Mouse (Mus musculus): ENCODE data around the gene Ctbp2. TPM values are rescaled to one million over a fixed set of nuclear protein-coding genes. Genes with fewer than 3 reads are reported as not detected.

Ctbp2 gene
- polyA plus RNA-seq, 1 experiment: 43.2 TPM

- H3K36me3 ChIP-seq (ENCODE audit: control insufficient read depth, insufficient read depth): peaks cover 14% of the 10 kb centered on the region
- no peaks in the 10 kb centered on the region for H3K27me3 ChIP-seq (ENCODE audit: control insufficient read depth, insufficient read depth, insufficient read length)
- peaks cover 44% of the 10 kb centered on the region for H3K79me2 ChIP-seq (ENCODE audit: control insufficient read depth, insufficient read depth)
- no peak overlapping the region for H3K4me3 ChIP-seq (ENCODE audit: insufficient read depth, poor library complexity, severe bottlenecking)
- TF ChIP-seq FOSL1 (IDR thresholded peaks at IDR 0.05; ENCODE audit: insufficient read depth, low read length, poor library complexity, severe bottlenecking) (no peak), USF1 (IDR thresholded peaks at IDR 0.05; ENCODE audit: low read depth) (no peak), MYOD1 (IDR thresholded peaks at IDR 0.05; ENCODE audit: control insufficient read depth, insufficient read length, low read depth) (no peak), CEBPB (IDR thresholded peaks at IDR 0.05; ENCODE audit: low read depth) (no peak), MAX (IDR thresholded peaks at IDR 0.05) (no peak), MYOG (IDR thresholded peaks at IDR 0.05; ENCODE audit: control insufficient read depth, extremely low read depth, insufficient read length) (no peak), CTCF (IDR thresholded peaks at IDR 0.05; ENCODE audit: control insufficient read depth, insufficient read depth, insufficient read length) (no peak)
- peaks cover 5% of the 10 kb centered on the region for H3K79me3 ChIP-seq (ENCODE audit: low read depth)
- no peak overlapping the region for H3ac ChIP-seq (ENCODE audit: control insufficient read depth, insufficient read length, low read depth)
Measured at GRCm38 (mm10) chr7:133002271-133002670, 121.9 kb downstream of the Ctbp2 start.

GRCm38 (mm10) chr7:133001388-133001787, 122.8 kb downstream of the Ctbp2 start:
- TF ChIP-seq CTCF (IDR thresholded peaks at IDR 0.05; ENCODE audit: control insufficient read depth, insufficient read depth, insufficient read length) (no peak), MYOD1 (IDR thresholded peaks at IDR 0.05; ENCODE audit: control insufficient read depth, insufficient read length, low read depth) (no peak), FOSL1 (IDR thresholded peaks at IDR 0.05; ENCODE audit: insufficient read depth, low read length, poor library complexity, severe bottlenecking) (no peak), CEBPB (IDR thresholded peaks at IDR 0.05; ENCODE audit: low read depth) (no peak), USF1 (IDR thresholded peaks at IDR 0.05; ENCODE audit: low read depth) (no peak)
- no peak overlapping the region for H3ac ChIP-seq (ENCODE audit: control insufficient read depth, insufficient read length, low read depth)
- peaks cover 4% of the 10 kb centered on the region for H3K79me3 ChIP-seq (ENCODE audit: low read depth)
- no peaks in the 10 kb centered on the region for H3K27me3 ChIP-seq (ENCODE audit: control insufficient read depth, insufficient read depth, insufficient read length)
- H3K79me2 ChIP-seq (ENCODE audit: control insufficient read depth, insufficient read depth): peaks cover 37% of the 10 kb centered on the region
- H3K36me3 ChIP-seq (ENCODE audit: control insufficient read depth, insufficient read depth): peaks cover 22% of the 10 kb centered on the region
- H3K4me3 ChIP-seq (ENCODE audit: insufficient read depth, poor library complexity, severe bottlenecking): no peak overlapping the region

- Histone ChIP-seq H3ac (ENCODE audit: control insufficient read depth, insufficient read length, low read depth) (no peak overlapping the region), H3K36me3 (ENCODE audit: control insufficient read depth, insufficient read depth) (peaks cover 34% of the 10 kb centered on the region), H3K79me2 (ENCODE audit: control insufficient read depth, insufficient read depth) (peaks cover 18% of the 10 kb centered on the region), H3K4me3 (ENCODE audit: insufficient read depth, poor library complexity, severe bottlenecking) (no peak overlapping the region), H3K27me3 (ENCODE audit: control insufficient read depth, insufficient read depth, insufficient read length) (no peaks in the 10 kb centered on the region), H3K79me3 (ENCODE audit: low read depth) (no peaks in the 10 kb centered on the region)
- TF ChIP-seq CTCF (IDR thresholded peaks at IDR 0.05; ENCODE audit: control insufficient read depth, insufficient read depth, insufficient read length) (no peak), USF1 (IDR thresholded peaks at IDR 0.05; ENCODE audit: low read depth) (no peak), CEBPB (IDR thresholded peaks at IDR 0.05; ENCODE audit: low read depth) (no peak), MYOD1 (IDR thresholded peaks at IDR 0.05; ENCODE audit: control insufficient read depth, insufficient read length, low read depth) (no peak), MAX (IDR thresholded peaks at IDR 0.05) (no peak), FOSL1 (IDR thresholded peaks at IDR 0.05; ENCODE audit: insufficient read depth, low read length, poor library complexity, severe bottlenecking) (no peak), MYOG (IDR thresholded peaks at IDR 0.05; ENCODE audit: control insufficient read depth, extremely low read depth, insufficient read length) (no peak)
Measured at GRCm38 (mm10) chr7:132999061-132999460, 125.1 kb downstream of the Ctbp2 start.

- Histone ChIP-seq H3K36me3 (ENCODE audit: control insufficient read depth, insufficient read depth) (peaks cover 38% of the 10 kb centered on the region), H3K4me3 (ENCODE audit: insufficient read depth, poor library complexity, severe bottlenecking) (no peak overlapping the region), H3K27me3 (ENCODE audit: control insufficient read depth, insufficient read depth, insufficient read length) (no peaks in the 10 kb centered on the region), H3K79me2 (ENCODE audit: control insufficient read depth, insufficient read depth) (peaks cover 18% of the 10 kb centered on the region), H3ac (ENCODE audit: control insufficient read depth, insufficient read length, low read depth) (no peak overlapping the region), H3K79me3 (ENCODE audit: low read depth) (no peaks in the 10 kb centered on the region)
- TF ChIP-seq MYOG (IDR thresholded peaks at IDR 0.05; ENCODE audit: control insufficient read depth, extremely low read depth, insufficient read length): no peak
Measured at GRCm38 (mm10) chr7:132998639-132999038, 125.5 kb downstream of the Ctbp2 start.

- no peaks in the 10 kb centered on the region for H3K79me3 ChIP-seq (ENCODE audit: low read depth)
- TF ChIP-seq MAX (IDR thresholded peaks at IDR 0.05): no peak
- no peak for TF ChIP-seq MYOG (IDR thresholded peaks at IDR 0.05; ENCODE audit: control insufficient read depth, extremely low read depth, insufficient read length)
- TF ChIP-seq FOSL1 (IDR thresholded peaks at IDR 0.05; ENCODE audit: insufficient read depth, low read length, poor library complexity, severe bottlenecking): no peak
- TF ChIP-seq MYOD1 (IDR thresholded peaks at IDR 0.05; ENCODE audit: control insufficient read depth, insufficient read length, low read depth): no peak
- TF ChIP-seq USF1 (IDR thresholded peaks at IDR 0.05; ENCODE audit: low read depth): no peak
- no peak for TF ChIP-seq CTCF (IDR thresholded peaks at IDR 0.05; ENCODE audit: control insufficient read depth, insufficient read depth, insufficient read length)
- TF ChIP-seq CEBPB (IDR thresholded peaks at IDR 0.05; ENCODE audit: low read depth): no peak
- H3K36me3 ChIP-seq (ENCODE audit: control insufficient read depth, insufficient read depth): peaks cover 57% of the 10 kb centered on the region
Measured at GRCm38 (mm10) chr7:132996391-132996790, 127.8 kb downstream of the Ctbp2 start.

GRCm38 (mm10) chr7:132994628-132995191, 129.4 kb downstream of the Ctbp2 start:
- H3K27me3 ChIP-seq (ENCODE audit: control insufficient read depth, insufficient read depth, insufficient read length): no peaks in the 10 kb centered on the region
- TF ChIP-seq CEBPB (IDR thresholded peaks at IDR 0.05; ENCODE audit: low read depth) (no peak), MYOG (IDR thresholded peaks at IDR 0.05; ENCODE audit: control insufficient read depth, extremely low read depth, insufficient read length) (no peak), CTCF (IDR thresholded peaks at IDR 0.05; ENCODE audit: control insufficient read depth, insufficient read depth, insufficient read length) (no peak), FOSL1 (IDR thresholded peaks at IDR 0.05; ENCODE audit: insufficient read depth, low read length, poor library complexity, severe bottlenecking) (no peak), MAX (IDR thresholded peaks at IDR 0.05) (no peak), MYOD1 (IDR thresholded peaks at IDR 0.05; ENCODE audit: control insufficient read depth, insufficient read length, low read depth) (no peak), USF1 (IDR thresholded peaks at IDR 0.05; ENCODE audit: low read depth) (no peak)
- H3K79me2 ChIP-seq (ENCODE audit: control insufficient read depth, insufficient read depth): no peaks in the 10 kb centered on the region
- no peaks in the 10 kb centered on the region for H3K79me3 ChIP-seq (ENCODE audit: low read depth)
- no peak overlapping the region for H3K4me3 ChIP-seq (ENCODE audit: insufficient read depth, poor library complexity, severe bottlenecking)
- H3K36me3 ChIP-seq (ENCODE audit: control insufficient read depth, insufficient read depth): peaks cover 72% of the 10 kb centered on the region
- no peak overlapping the region for H3ac ChIP-seq (ENCODE audit: control insufficient read depth, insufficient read length, low read depth)

More at GRCm38 (mm10) chr7:132996391-132996790, 127.8 kb downstream of the Ctbp2 start:
- Histone ChIP-seq H3K4me3 (ENCODE audit: insufficient read depth, poor library complexity, severe bottlenecking) (no peak overlapping the region), H3ac (ENCODE audit: control insufficient read depth, insufficient read length, low read depth) (no peak overlapping the region), H3K79me2 (ENCODE audit: control insufficient read depth, insufficient read depth) (no peaks in the 10 kb centered on the region), H3K27me3 (ENCODE audit: control insufficient read depth, insufficient read depth, insufficient read length) (no peaks in the 10 kb centered on the region)
